Mouse (Mus musculus) kidney, adult 2 months (tissue): ENCODE results near the gene 9530003J23Rik.

Source experiments
- CTCF ChIP-seq: fragments of 200-500 bp; conservative IDR thresholded peaks from 2 replicates; pipeline ENCODE4 v1.5.1; 2011; ENCODE audit warnings: low read depth, mild to moderate bottlenecking, control low read depth, low read length, moderate library complexity, mixed read lengths; ENCODE audit not compliant: insufficient read depth, insufficient read length
- POLR2A ChIP-seq: fragments of 200-500 bp; IDR thresholded peaks from one replicate; pipeline ENCODE4 v1.6.1; 2011; ENCODE audit warnings: low read depth, low read length, control low read depth

- TF ChIP-seq CTCF (no peak), POLR2A (no peak)
Observed at GRCm38 (mm10) chr10:117238603-117239002, at the start of gene 9530003J23Rik.
